Mouse (Mus musculus) liver, embryonic 13.5 days (tissue): ENCODE results near the gene Cdk9. TPM values are rescaled to one million over a fixed set of nuclear protein-coding genes. Genes with fewer than 3 reads are reported as not detected.

ENCODE experiments used
- ATAC-seq: fragments of 200-750 bp; cut with Nextera tagmentation; 2 replicates; pipeline ENCODE4 v1.8.0; 2017; ENCODE audit warnings: low read depth, mild to moderate bottlenecking, moderate number of reproducible peaks, moderate library complexity
- DNase-seq: peaks from one replicate; pipeline ENCODE4 v3.0.0; 2022
- H3K27ac ChIP-seq: fragments of 300-500 bp; sonication (generic); 2 replicates; pipeline ENCODE4 v1.5.1; 2015; ENCODE audit warnings: moderate library complexity, mild to moderate bottlenecking, inconsistent platforms
- H3K27me3 ChIP-seq: fragments of 300-500 bp; sonication (generic); 2 replicates; pipeline ENCODE4 v1.6.1; 2015; ENCODE audit warnings: mild to moderate bottlenecking, inconsistent platforms
- H3K36me3 ChIP-seq: fragments of 300-500 bp; sonication (generic); 2 replicates; pipeline ENCODE4 v1.6.1; 2015; ENCODE audit warnings: mild to moderate bottlenecking, inconsistent platforms
- H3K4me1 ChIP-seq: fragments of 300-500 bp; sonication (generic); replicated peaks from 2 replicates; pipeline ENCODE4 v1.6.1; 2015; ENCODE audit warnings: inconsistent platforms
- H3K4me2 ChIP-seq: fragments of 300-500 bp; sonication (generic); 2 replicates; pipeline ENCODE4 v1.6.1; 2015; ENCODE audit warnings: inconsistent platforms, mild to moderate bottlenecking, moderate library complexity
- H3K4me3 ChIP-seq: fragments of 300-500 bp; sonication (generic); replicated peaks from 2 replicates; pipeline ENCODE4 v1.5.1; 2015; ENCODE audit warnings: mild to moderate bottlenecking, inconsistent platforms
- H3K9ac ChIP-seq: fragments of 300-500 bp; sonication (generic); 2 replicates; pipeline ENCODE4 v1.6.1; 2015; ENCODE audit warnings: mild to moderate bottlenecking, inconsistent platforms
- H3K9me3 ChIP-seq: fragments of 300-500 bp; sonication (generic); replicated peaks from 2 replicates; pipeline ENCODE4 v1.6.1; 2016; ENCODE audit warnings: inconsistent platforms
- WGBS: fragments of 180-500 bp; shearing (Covaris S2); methylation state at CpG from one replicate; pipeline ENCODE4 v1.1.7; 2015; ENCODE audit not compliant: insufficient replicate concordance; 5-methylcytosine and 5-hydroxymethylcytosine counted together
- polyA plus RNA-seq: library from polyadenylated mRNA; unstranded; fragments of >200 nt; fragmentation: Nextera tagmentation; extraction: Ambion mirVana; gene quantifications from 2 replicates; pipeline ENCODE4 v1.2.1, GENCODE M21; 2015

Cdk9 gene
- polyA plus RNA-seq, 1 experiment from 2014 or later = 60.4 TPM

DNA sequence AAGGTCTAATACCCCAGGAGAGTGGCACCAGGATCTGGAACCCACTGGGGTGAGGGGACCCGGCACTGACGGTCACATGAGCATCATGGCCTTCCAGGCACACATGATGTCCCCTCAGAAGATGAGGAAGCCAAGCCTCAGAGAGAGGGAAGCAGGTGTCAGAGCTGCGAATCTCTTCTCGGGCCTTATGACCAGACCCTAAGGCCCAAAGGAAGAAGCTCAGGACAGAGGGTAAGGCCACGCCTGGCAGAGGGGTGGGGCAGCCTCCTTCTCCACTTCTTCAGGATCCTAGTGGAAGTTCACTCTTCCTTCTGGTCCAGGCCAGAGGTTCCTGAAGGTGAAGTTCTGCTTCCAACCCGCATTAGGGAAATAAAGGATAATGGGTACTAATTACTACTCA is 19.8 kb upstream of the Cdk9 start:
- Histone ChIP-seq H3K36me3 (no peaks in the 10 kb centered on the region), H3K4me1 (peaks cover 31% of the 10 kb centered on the region), H3K9me3 (no peaks in the 10 kb centered on the region), H3K9ac (no peak overlapping the region), H3K4me3 (no peak overlapping the region), H3K27ac (no peak overlapping the region), H3K27me3 (no peaks in the 10 kb centered on the region), H3K4me2 (no peak overlapping the region)
- ATAC-seq (no peak), DNase-seq (no peak)
- 59% methylated on average over 6 of the region's 6 CpGs for WGBS

DNA sequence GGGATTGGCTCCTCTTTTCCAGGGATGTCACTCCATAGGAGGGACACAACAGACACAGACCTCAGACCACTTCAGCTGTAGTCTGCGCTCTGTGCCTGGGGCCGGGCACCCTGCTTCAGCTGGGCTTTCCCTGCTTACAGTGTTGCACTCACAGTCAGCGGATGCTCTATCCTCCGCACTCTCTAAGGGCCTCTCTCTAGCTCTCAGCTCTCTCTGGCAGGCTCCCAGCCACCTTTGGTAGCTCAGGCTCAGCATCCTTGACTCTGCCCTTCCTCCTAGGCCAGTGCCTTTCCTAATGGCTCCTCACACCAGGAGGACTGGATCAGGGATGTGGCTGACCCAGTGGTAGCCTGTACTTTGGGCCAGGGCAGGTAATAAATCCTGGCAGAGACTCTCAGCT is 19.0 kb upstream of the Cdk9 start:
- ATAC-seq (no peak), DNase-seq (no peak)
- Histone ChIP-seq H3K9ac (no peak overlapping the region), H3K4me3 (no peak overlapping the region), H3K27me3 (no peaks in the 10 kb centered on the region), H3K36me3 (no peaks in the 10 kb centered on the region), H3K27ac (no peak overlapping the region), H3K4me2 (no peak overlapping the region), H3K9me3 (no peaks in the 10 kb centered on the region), H3K4me1 (peaks cover 39% of the 10 kb centered on the region)
- 71% methylated on average over 4 of the region's 4 CpGs for WGBS

DNA sequence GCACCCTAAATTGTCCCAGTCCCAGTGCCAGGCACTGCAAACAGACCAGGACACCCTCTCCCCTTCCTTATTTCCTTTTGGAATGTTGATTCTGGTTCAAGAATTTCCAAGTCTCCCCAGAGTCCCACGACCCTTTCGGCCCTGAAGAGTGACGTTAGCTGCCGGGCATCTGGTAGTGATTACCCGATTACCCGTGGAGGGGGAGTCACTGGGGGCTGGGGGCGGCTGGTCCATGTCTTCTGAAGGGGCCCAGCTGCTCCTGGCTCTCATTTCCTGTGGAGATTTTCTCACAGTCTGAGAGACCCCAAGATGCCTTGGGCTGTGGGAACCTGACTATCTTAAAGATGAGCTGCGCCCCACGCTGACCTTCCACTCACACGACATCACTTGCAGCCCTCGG is 18.0 kb upstream of the Cdk9 start:
- WGBS = 55% methylated on average over 11 of the region's 11 CpGs
- Histone ChIP-seq H3K27ac (peak overlapping the region; percentile 65), H3K9ac (no peak overlapping the region), H3K4me1 (peaks cover 32% of the 10 kb centered on the region), H3K9me3 (no peaks in the 10 kb centered on the region), H3K36me3 (no peaks in the 10 kb centered on the region), H3K4me2 (no peak overlapping the region), H3K4me3 (no peak overlapping the region), H3K27me3 (no peaks in the 10 kb centered on the region)
- ATAC-seq (no peak), DNase-seq (no peak)

DNA sequence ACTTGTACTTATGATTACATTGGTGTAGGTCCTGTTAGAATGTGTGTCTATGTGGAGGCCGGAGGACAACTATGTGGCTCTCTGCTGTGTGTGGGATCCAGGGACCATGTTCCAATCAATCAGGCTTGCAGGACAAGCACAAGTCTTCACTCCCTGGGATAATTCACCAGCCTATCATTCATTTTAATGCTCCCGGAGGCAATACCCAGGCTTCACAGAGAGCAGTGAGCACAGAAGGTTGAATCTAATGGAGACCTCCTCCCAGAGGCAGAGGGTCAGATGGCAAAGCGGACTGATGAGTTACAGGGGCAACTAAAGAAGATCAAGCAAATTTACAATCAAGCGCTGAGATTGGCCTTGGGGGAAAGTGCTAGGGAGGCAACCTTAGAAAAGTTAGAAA is 16.7 kb upstream of the Cdk9 start:
- H3K9ac ChIP-seq = no peak overlapping the region
- no peaks in the 10 kb centered on the region for H3K36me3 ChIP-seq
- ATAC-seq (no peak), DNase-seq (no peak)
- 74% methylated on average over 4 of the region's 4 CpGs for WGBS
- no peak overlapping the region for H3K4me2 ChIP-seq
- no peak overlapping the region for H3K4me3 ChIP-seq
- H3K27ac ChIP-seq = peak overlapping the region; percentile 18; the same call in 1 of the 2 replicates
- no peaks in the 10 kb centered on the region for H3K27me3 ChIP-seq
- peaks cover 22% of the 10 kb centered on the region for H3K4me1 ChIP-seq
- H3K9me3 ChIP-seq = no peaks in the 10 kb centered on the region

- no peaks in the 10 kb centered on the region for H3K27me3 ChIP-seq
- H3K4me3 ChIP-seq = peak overlapping the region; percentile 24
- peaks cover 14% of the 10 kb centered on the region for H3K4me1 ChIP-seq
- DNase-seq (no peak), ATAC-seq (no peak)
- H3K9me3 ChIP-seq = no peaks in the 10 kb centered on the region
- H3K4me2 ChIP-seq = peak overlapping the region; percentile 50
- no peak overlapping the region for H3K27ac ChIP-seq
- H3K36me3 ChIP-seq = no peaks in the 10 kb centered on the region
- peak overlapping the region; percentile 33; the same call in 1 of the 2 replicates for H3K9ac ChIP-seq
- 46% methylated on average over 7 of the region's 7 CpGs for WGBS
These were observed 15.6 kb upstream of the Cdk9 start for GRCm38 (mm10) chr2:32728463-32728862.

- ATAC-seq (peak; percentile 85), DNase-seq (peak; percentile 76)
- H3K27me3 ChIP-seq = no peaks in the 10 kb centered on the region
- no peaks in the 10 kb centered on the region for H3K9me3 ChIP-seq
- peak overlapping the region; percentile 24 for H3K4me3 ChIP-seq
- H3K27ac ChIP-seq = no peak overlapping the region
- H3K36me3 ChIP-seq = no peaks in the 10 kb centered on the region
- H3K4me2 ChIP-seq = peak overlapping the region; percentile 50
- peaks cover 14% of the 10 kb centered on the region for H3K4me1 ChIP-seq
- H3K9ac ChIP-seq = no peak overlapping the region
- 5% methylated on average over 16 of the region's 16 CpGs for WGBS
These were observed 14.6 kb upstream of the Cdk9 start for GRCm38 (mm10) chr2:32727435-32727834.

DNA sequence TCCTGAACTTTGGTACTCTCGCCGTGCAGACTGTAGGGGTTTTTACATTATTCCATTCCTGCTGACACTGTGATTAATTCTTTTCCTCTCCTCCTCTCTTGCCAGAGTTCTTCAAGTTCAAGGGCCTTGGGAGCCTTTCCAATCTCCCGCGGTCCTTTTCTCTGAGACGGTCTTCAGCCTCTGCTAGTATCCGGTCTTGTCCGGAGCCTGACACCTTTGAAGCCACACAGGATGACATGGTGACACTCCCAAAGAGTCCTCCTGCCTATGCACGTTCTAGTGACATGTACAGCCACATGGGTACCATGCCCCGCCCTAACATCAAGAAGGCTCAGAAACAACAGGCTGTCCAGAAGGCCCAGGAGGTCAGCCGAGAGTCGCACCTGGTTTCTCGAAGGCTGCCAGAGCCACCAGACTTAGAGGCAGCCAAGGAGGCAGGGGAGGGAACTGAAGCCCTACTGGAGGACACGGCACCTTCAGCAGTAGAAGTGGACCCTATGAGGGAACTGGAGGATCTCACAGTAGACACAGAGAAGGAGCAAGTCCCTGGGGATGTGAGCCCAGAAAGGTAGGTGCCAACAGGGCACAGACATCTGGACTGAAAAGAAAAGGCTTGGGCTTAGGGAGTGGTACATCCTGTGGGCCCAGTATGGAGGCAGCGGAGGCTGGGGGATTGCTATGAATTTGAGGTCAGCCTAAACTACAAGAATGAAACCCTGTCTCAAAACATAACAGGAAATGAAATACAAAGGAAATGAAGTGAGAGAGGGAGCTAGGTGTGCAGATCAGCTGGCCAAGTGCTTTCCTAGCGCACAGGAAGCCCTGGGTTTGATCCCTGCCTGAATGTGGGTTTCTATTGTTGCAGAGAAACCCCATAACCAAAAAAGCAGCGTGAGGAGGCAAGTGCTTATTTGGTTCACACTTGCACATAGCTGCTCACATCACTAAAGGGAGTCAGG is 12.2 kb upstream of the Cdk9 start:
- H3K4me3 ChIP-seq = no peak overlapping the region
- no peak overlapping the region for H3K9ac ChIP-seq
- no peak overlapping the region for H3K27ac ChIP-seq
- no peak overlapping the region for H3K4me2 ChIP-seq
- no peak for DNase-seq
- no peaks in the 10 kb centered on the region for H3K36me3 ChIP-seq
- ATAC-seq = no peak
- 75% methylated on average over 16 of the region's 16 CpGs for WGBS
- no peaks in the 10 kb centered on the region for H3K9me3 ChIP-seq
- peaks cover 29% of the 10 kb centered on the region for H3K4me1 ChIP-seq
- no peaks in the 10 kb centered on the region for H3K27me3 ChIP-seq

DNA sequence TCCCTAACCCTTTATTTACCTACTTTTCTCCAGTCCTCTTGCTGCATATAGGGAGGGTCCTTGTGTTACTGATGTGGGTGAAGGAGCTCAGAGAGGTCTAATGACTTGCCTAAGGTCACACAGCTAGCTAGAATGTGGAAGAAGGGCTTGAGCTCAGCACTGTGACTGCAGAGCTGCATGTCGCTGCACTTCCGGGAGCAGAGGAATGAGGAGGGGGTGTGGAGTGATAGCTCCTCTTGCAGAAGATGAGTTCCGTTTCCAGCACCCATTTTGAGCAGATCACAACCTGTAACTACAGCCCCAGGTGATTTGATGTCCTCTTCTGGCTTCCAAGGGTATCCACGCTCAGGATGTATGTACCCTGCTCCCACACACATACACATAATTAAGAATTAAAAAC is 11.3 kb upstream of the Cdk9 start:
- H3K4me2 ChIP-seq = no peak overlapping the region
- H3K4me3 ChIP-seq = no peak overlapping the region
- no peaks in the 10 kb centered on the region for H3K9me3 ChIP-seq
- no peak overlapping the region for H3K9ac ChIP-seq
- H3K27me3 ChIP-seq = no peaks in the 10 kb centered on the region
- ATAC-seq = no peak
- no peak overlapping the region for H3K27ac ChIP-seq
- WGBS = 66% methylated on average over 4 of the region's 4 CpGs
- no peaks in the 10 kb centered on the region for H3K36me3 ChIP-seq
- DNase-seq = no peak
- H3K4me1 ChIP-seq = peaks cover 33% of the 10 kb centered on the region

DNA sequence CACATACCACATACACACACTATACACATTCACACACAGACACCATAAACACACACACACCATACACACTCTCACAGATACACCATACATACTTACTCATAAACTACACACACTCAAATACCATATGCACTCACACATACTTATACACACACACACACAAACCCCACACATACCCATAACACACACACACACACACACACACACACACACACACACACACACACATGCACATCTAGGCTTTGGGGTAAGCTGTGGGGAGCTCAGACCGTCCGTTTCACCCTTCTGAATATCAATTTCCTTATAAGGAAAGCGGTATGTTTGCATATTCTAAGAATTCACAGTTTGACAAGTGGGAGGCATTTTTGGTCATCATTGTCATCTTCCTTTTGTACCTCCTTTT is 9.7 kb upstream of the Cdk9 start:
- Histone ChIP-seq H3K4me2 (peak overlapping the region; percentile 37), H3K27ac (no peak overlapping the region)

GRCm38 (mm10) chr2:32722046-32722445 is 9.2 kb upstream of the Cdk9 start:
- H3K4me2 ChIP-seq = peak overlapping the region; percentile 37
- H3K9me3 ChIP-seq = no peaks in the 10 kb centered on the region
- no peaks in the 10 kb centered on the region for H3K27me3 ChIP-seq
- no peak for ATAC-seq
- H3K27ac ChIP-seq = no peak overlapping the region
- H3K9ac ChIP-seq = no peak overlapping the region
- no peaks in the 10 kb centered on the region for H3K36me3 ChIP-seq
- DNase-seq = no peak
- H3K4me1 ChIP-seq = peaks cover 21% of the 10 kb centered on the region
- peak overlapping the region; percentile 39 for H3K4me3 ChIP-seq
- 18% methylated on average over 6 of the region's 6 CpGs for WGBS

More for the DNA sequence above, 9.7 kb upstream of the Cdk9 start:
- Histone ChIP-seq H3K27me3 (no peaks in the 10 kb centered on the region), H3K9me3 (no peaks in the 10 kb centered on the region), H3K4me3 (no peak overlapping the region), H3K36me3 (no peaks in the 10 kb centered on the region), H3K4me1 (peaks cover 26% of the 10 kb centered on the region), H3K9ac (no peak overlapping the region)
- WGBS = 44% methylated on average over 3 of the region's 3 CpGs
- no peak for DNase-seq
- ATAC-seq = no peak

DNA sequence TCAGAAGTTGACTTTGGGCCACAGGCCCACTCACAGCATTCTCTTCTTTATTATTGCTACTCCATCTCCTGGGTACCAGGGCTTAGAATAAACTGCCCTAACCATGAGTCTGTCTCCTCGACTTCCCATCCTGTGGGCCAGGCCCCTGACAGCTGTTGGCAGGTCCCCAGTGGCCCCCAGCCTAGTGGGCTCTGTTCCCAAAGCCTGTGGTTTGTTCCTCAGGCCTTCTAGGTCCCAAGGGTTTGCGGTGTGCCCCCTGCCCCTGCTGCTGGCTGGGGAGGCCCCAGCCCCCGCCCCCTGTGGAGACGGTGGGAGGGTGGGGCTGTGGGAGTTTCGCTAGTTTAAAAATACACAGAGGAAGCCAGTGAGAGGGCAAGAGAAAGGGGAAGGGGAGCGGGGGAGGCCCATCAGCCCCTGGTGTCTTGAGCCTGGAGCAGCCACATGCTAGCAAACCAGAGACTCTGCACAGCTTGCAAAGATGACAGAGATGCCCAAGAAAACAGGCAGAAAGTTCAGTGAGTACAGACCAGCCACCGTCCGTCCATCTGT is 7.9 kb upstream of the Cdk9 start, which contains the start of gene Sh2d3c:
TSS of gene Sh2d3c (plus strand) at position 375 of the 549 bp plus-strand sequence.
- no peaks in the 10 kb centered on the region for H3K27me3 ChIP-seq
- DNase-seq (peak; percentile 24), ATAC-seq (0 out of 2 replicates have a peak, but pooled peaks have one; percentile 37)
- peak within 1 kb of the TSS; percentile 43 for H3K9ac ChIP-seq
- peaks cover 19% of the 10 kb centered on the region for H3K4me1 ChIP-seq
- peak within 1 kb of the TSS; percentile 53 for H3K27ac ChIP-seq
- no peaks in the 10 kb centered on the region for H3K9me3 ChIP-seq
- no peaks in the 10 kb centered on the region for H3K36me3 ChIP-seq
- 14% methylated on average over 8 of the region's 8 CpGs for WGBS
- H3K4me3 ChIP-seq = peak within 1 kb of the TSS; percentile 39
- peak within 1 kb of the TSS; percentile 37 for H3K4me2 ChIP-seq
